In genomic region chr4:46535094-46535830, GRCm38 (mm10) we compare ENCODE assay signal across 8 mouse cellular contexts. TPM values are rescaled to one million over a fixed set of nuclear protein-coding genes. Genes with fewer than 3 reads are reported as not detected.
DNase-seq lines count a peak whose midpoint lies in the region; ATAC-seq and TF ChIP-seq lines count a peak whose summit lies in the region.

No protein-coding gene starts in this region.

- TF ChIP-seq RAD21 in CH12.LX (IDR thresholded peaks at IDR 0.05; ENCODE audit: low read depth, low read length): no peak

- in situ Hi-C loops in CH12.LX (cut with MboI; ENCODE audit: low pct_ligation_motif_present, low pct_unique_long_range_greater_than_20kb, low sequenced_read_pairs): loop anchor here (10.0 kb wide), 1 partner anchor 120 kb away; the partner anchor contains the start of gene Tbc1d2

- H3K27me3 ChIP-seq in CH12.LX (replicated peaks): no peaks in the 10 kb centered on the region
- H3K27me3 ChIP-seq in heart, embryonic 15.5 days: peaks cover 90% of the 10 kb centered on the region
- H3K27me3 ChIP-seq in liver, embryonic 14.5 days (ENCODE audit: control insufficient read depth, insufficient read depth, low read length): peaks cover 29% of the 10 kb centered on the region
- peaks cover 52% of the 10 kb centered on the region for H3K27me3 ChIP-seq in neural tube, embryonic 12.5 days (replicated peaks)

- dilution Hi-C loops in CH12.LX (cut with MboI; ENCODE audit: extremely low pct_ligation_motif_present, extremely low pct_unique_long_range_greater_than_20kb, low sequenced_read_pairs): no loop called here

- H3K4me3 ChIP-seq in CH12.LX (replicated peaks in 1 of 3; ENCODE audit: low read depth in 2 of 3, low read length in 2 of 3, poor library complexity in 1 of 3): peak overlapping the region; percentile 86 to 99 (median 98)
- peak overlapping the region; percentile 59 for H3K4me3 ChIP-seq in heart, embryonic 15.5 days
- H3K4me3 ChIP-seq in liver, embryonic 14.5 days (ENCODE audit: insufficient read depth in 1 of 2, low read depth in 2 of 2, low read length in 2 of 2): peak overlapping the region; percentile 67
- H3K4me3 ChIP-seq in neural tube, embryonic 12.5 days: peak overlapping the region; percentile 44

- 0 out of 2 replicates have a peak, but pooled peaks have one; percentile 23 for ATAC-seq in heart, embryonic 15.5 days (replicated peaks; ENCODE audit: insufficient number of reproducible peaks, insufficient read depth, low FRiP score, low read depth)
- peak; percentile 31; the same call in 1 of the 2 replicates for ATAC-seq in liver, embryonic 14.5 days (ENCODE audit: insufficient read depth)
- no peak for ATAC-seq in neural tube, embryonic 12.5 days (ENCODE audit: low FRiP score, low read depth)

- no peak for TF ChIP-seq EP300 in CH12.LX (IDR thresholded peaks at IDR 0.05; ENCODE audit: low read length)
- TF ChIP-seq EP300 in liver, embryonic 14.5 days (IDR thresholded peaks at IDR 0.05; ENCODE audit: low read depth): no peak

- DNase-seq in CH12.LX (ENCODE audit: extremely low read depth) (peak; percentile 86), R1 (ENCODE audit: low read depth, low spot score) (peak; percentile 23)
- DNase-seq in liver, embryonic 14.5 days (ENCODE audit: low read depth in 3 of 3, low spot score in 3 of 3): no peak
- no peak for DNase-seq in cerebellum, postnatal 25 days
- no peak for DNase-seq in right cerebral cortex, postnatal 25 days
- no peak for DNase-seq in right cerebral cortex, postnatal 14 days

- peak overlapping the region; percentile 77 for H3K4me2 ChIP-seq in CH12.LX (ENCODE audit: insufficient read depth, low read depth, poor library complexity, severe bottlenecking)
- H3K4me2 ChIP-seq in heart, embryonic 15.5 days: peak overlapping the region; percentile 80
- peak overlapping the region; percentile 76 for H3K4me2 ChIP-seq in liver, embryonic 14.5 days (ENCODE audit: low read depth)
- H3K4me2 ChIP-seq in neural tube, embryonic 12.5 days (replicated peaks): peak overlapping the region; percentile 80

- H3K27ac ChIP-seq in CH12.LX (ENCODE audit: insufficient read depth, low read depth): peak overlapping the region; percentile 97
- no peak overlapping the region for H3K27ac ChIP-seq in heart, embryonic 15.5 days
- 0 out of 2 replicates have a peak overlapping the region, but pooled peaks have one; percentile 15 for H3K27ac ChIP-seq in liver, embryonic 14.5 days
- H3K27ac ChIP-seq in neural tube, embryonic 12.5 days: no peak overlapping the region

- peak overlapping the region; percentile 89 for H3K9ac ChIP-seq in CH12.LX (ENCODE audit: insufficient read depth, low read depth)
- peak overlapping the region; percentile 53 for H3K9ac ChIP-seq in heart, embryonic 15.5 days
- H3K9ac ChIP-seq in liver, embryonic 14.5 days (replicated peaks): peak overlapping the region; percentile 46
- H3K9ac ChIP-seq in neural tube, embryonic 12.5 days: peak overlapping the region; percentile 55

- H3K36me3 ChIP-seq in CH12.LX (replicated peaks in 1 of 2; ENCODE audit: control insufficient read depth in 1 of 2, insufficient read depth in 1 of 2, low read length in 1 of 2): peaks cover 44 to 59% of the 10 kb centered on the region in 2 experiments
- H3K36me3 ChIP-seq in heart, embryonic 15.5 days: no peaks in the 10 kb centered on the region
- no peaks in the 10 kb centered on the region for H3K36me3 ChIP-seq in liver, embryonic 14.5 days (replicated peaks; ENCODE audit: control insufficient read depth, insufficient read depth, low read depth)
- H3K36me3 ChIP-seq in neural tube, embryonic 12.5 days: no peaks in the 10 kb centered on the region

- H3K9me3 ChIP-seq in CH12.LX (replicated peaks; ENCODE audit: low read length): no peaks in the 10 kb centered on the region
- no peaks in the 10 kb centered on the region for H3K9me3 ChIP-seq in heart, embryonic 15.5 days (replicated peaks)
- no peaks in the 10 kb centered on the region for H3K9me3 ChIP-seq in liver, embryonic 14.5 days (ENCODE audit: control insufficient read depth, low read length)
- no peaks in the 10 kb centered on the region for H3K9me3 ChIP-seq in neural tube, embryonic 12.5 days

- peaks cover 7% of the 10 kb centered on the region; the same call in 1 of the 2 replicates for H3K79me2 ChIP-seq in CH12.LX (replicated peaks; ENCODE audit: control insufficient read depth, extremely low read depth, insufficient read depth, poor library complexity, severe bottlenecking)

- no peak for TF ChIP-seq CTCF in CH12.LX (conservative IDR thresholded peaks at IDR 0.05 in 1 of 2, IDR thresholded peaks at IDR 0.05 in 1 of 2; ENCODE audit: low read depth in 2 of 2, low read length in 2 of 2)
- no peak for TF ChIP-seq CTCF in liver, embryonic 14.5 days (IDR thresholded peaks at IDR 0.05; ENCODE audit: low read depth)

- peaks cover 5 to 26% of the 10 kb centered on the region in 2 experiments; a peak in 3 of 4 replicates for H3K4me1 ChIP-seq in CH12.LX (ENCODE audit: control insufficient read depth in 1 of 2, insufficient read depth in 2 of 2)
- peaks cover 24% of the 10 kb centered on the region for H3K4me1 ChIP-seq in heart, embryonic 15.5 days (replicated peaks)
- H3K4me1 ChIP-seq in liver, embryonic 14.5 days (replicated peaks; ENCODE audit: control insufficient read depth in 2 of 2, insufficient read depth in 2 of 2, low read length in 1 of 2): peaks cover 0 to 9% of the 10 kb centered on the region in 2 experiments; a peak in 3 of 4 replicates
- H3K4me1 ChIP-seq in neural tube, embryonic 12.5 days: peaks cover 6% of the 10 kb centered on the region; the same call in 1 of the 2 replicates

- 5% methylated on average over 16 of the region's 16 CpGs for WGBS in heart, embryonic 15.5 days
- WGBS in liver, embryonic 14.5 days (ENCODE audit: insufficient replicate concordance): 2% methylated on average over 16 of the region's 16 CpGs
- 5% methylated on average over 16 of the region's 16 CpGs for WGBS in neural tube, embryonic 12.5 days

- peak; percentile 62 for TF ChIP-seq POLR2A in CH12.LX (IDR thresholded peaks at IDR 0.05; ENCODE audit: low read depth, low read length)

TF ChIP-seq in CH12.LX, 34 proteins besides CTCF, POLR2A, EP300 and RAD21:
- TF ChIP-seq BHLHE40 (IDR thresholded peaks at IDR 0.05; ENCODE audit: low read depth, low read length): no peak
- peak; percentile 62 for TF ChIP-seq TCF12 (IDR thresholded peaks at IDR 0.05; ENCODE audit: low read depth, low read length)
- no peak for TF ChIP-seq POLR2AphosphoS2 (IDR thresholded peaks at IDR 0.05; ENCODE audit: low read depth, low read length)
- peak; percentile 57; the same call in 1 of the 2 replicates for TF ChIP-seq ZMIZ1 (IDR thresholded peaks at IDR 0.05; ENCODE audit: low read depth, low read length)
- no peak for TF ChIP-seq NRF1 (IDR thresholded peaks at IDR 0.05; ENCODE audit: low read depth, low read length)
- peak; percentile 84 for TF ChIP-seq ELF1 (IDR thresholded peaks at IDR 0.05; ENCODE audit: low read depth, low read length)
- TF ChIP-seq RCOR1 (conservative IDR thresholded peaks at IDR 0.05; ENCODE audit: low read depth, low read length): no peak
- peak; percentile 92 for TF ChIP-seq TBP (conservative IDR thresholded peaks at IDR 0.05; ENCODE audit: low read depth, low read length)
- no peak for TF ChIP-seq USF1 (IDR thresholded peaks at IDR 0.05; ENCODE audit: low read depth, low read length)
- no peak for TF ChIP-seq MYC (IDR thresholded peaks at IDR 0.05; ENCODE audit: low read depth, low read length)
- TF ChIP-seq ETS1 (conservative IDR thresholded peaks at IDR 0.05; ENCODE audit: low read depth, low read length): no peak
- TF ChIP-seq IRF4 (IDR thresholded peaks at IDR 0.05; ENCODE audit: low read depth, low read length): no peak
- peak; percentile 40; the same call in 1 of the 2 replicates for TF ChIP-seq SIN3A (IDR thresholded peaks at IDR 0.05; ENCODE audit: low read length)
- no peak for TF ChIP-seq CHD1 (IDR thresholded peaks at IDR 0.05; ENCODE audit: low read depth, low read length)
- TF ChIP-seq JUND (conservative IDR thresholded peaks at IDR 0.05; ENCODE audit: low read depth, low read length): no peak
TF ChIP-seq in CH12.LX: peak in this region for 5.

RNA-seq across cellular contexts. Expression of gene Trim14, which starts 0.7 kb away (rescaled TPM):
- 24.4 and 26.5 TPM in 2 replicates for total RNA-seq in CH12.LX (2012; rRNA removed)
- total RNA-seq in CH12.LX (2014; rRNA removed): 11.6 and 13.8 TPM in 2 replicates
- polyA plus RNA-seq in CH12.LX (2012; ENCODE audit: insufficient read length, low read depth): 26.0 and 35.4 TPM in 2 replicates
- polyA plus RNA-seq in heart, embryonic 15.5 days (2015; fragmentation: Nextera tagmentation; extraction: Ambion mirVana): 1.7 and 3.7 TPM in 2 replicates
- polyA plus RNA-seq in liver, embryonic 14.5 days (2012; rRNA removed): 4.1 and 4.3 TPM in 2 replicates
- polyA plus RNA-seq in liver, embryonic 14.5 days (2014; fragmentation: Nextera tagmentation; extraction: Ambion mirVana): 7.5 and 9.5 TPM in 2 replicates
- polyA plus RNA-seq in neural tube, embryonic 12.5 days (2016; fragmentation: Nextera tagmentation; extraction: Ambion mirVana): 0.66 and 0.72 TPM in 2 replicates

RNA-seq across cellular contexts. Expression of gene Nans, which starts 46.2 kb away (rescaled TPM):
- total RNA-seq in CH12.LX (2012; rRNA removed): 103 and 119 TPM in 2 replicates
- total RNA-seq in CH12.LX (2014; rRNA removed): 140 and 150 TPM in 2 replicates
- polyA plus RNA-seq in CH12.LX (2012; ENCODE audit: insufficient read length, low read depth): 127 and 173 TPM in 2 replicates
- 48.0 and 63.1 TPM in 2 replicates for polyA plus RNA-seq in heart, embryonic 15.5 days (2015; fragmentation: Nextera tagmentation; extraction: Ambion mirVana)
- 32.9 and 36.0 TPM in 2 replicates for polyA plus RNA-seq in liver, embryonic 14.5 days (2012; rRNA removed)
- 49.4 and 51.8 TPM in 2 replicates for polyA plus RNA-seq in liver, embryonic 14.5 days (2014; fragmentation: Nextera tagmentation; extraction: Ambion mirVana)
- polyA plus RNA-seq in neural tube, embryonic 12.5 days (2016; fragmentation: Nextera tagmentation; extraction: Ambion mirVana): 65.4 and 70.7 TPM in 2 replicates

Comparison
In these comparisons a context has a peak if more than half of its experiments do, and no peak if none do; other contexts are left out.
1. DNase-seq: peak in CH12.LX (single experiment) and R1 (single experiment); none in liver, embryonic 14.5 days (0 of 3), cerebellum, postnatal 25 days (0 of 2), right cerebral cortex, postnatal 25 days (single experiment) and right cerebral cortex, postnatal 14 days (single experiment).
2. H3K27ac ChIP-seq: peak in CH12.LX (single experiment) and liver, embryonic 14.5 days (single experiment); none in heart, embryonic 15.5 days (single experiment) and neural tube, embryonic 12.5 days (single experiment).
3. H3K4me3 ChIP-seq: peak in every context shown above with its lines; median percentile 98 in CH12.LX; 67 in liver, embryonic 14.5 days; 59 in heart, embryonic 15.5 days; 44 in neural tube, embryonic 12.5 days.
4. Peak in every context shown above with its lines, with median percentiles within 50 percentile points of each other: H3K4me2 ChIP-seq and H3K9ac ChIP-seq.